Mouse (Mus musculus) cortical plate, adult 2 months (tissue): ENCODE results near the gene Hspb9. TPM values are rescaled to one million over a fixed set of nuclear protein-coding genes. Genes with fewer than 3 reads are reported as not detected.

Source experiments
- H3K27ac ChIP-seq: fragments of 200-500 bp; 2 replicates; pipeline ENCODE4 v1.5.1; 2012; ENCODE audit warnings: low read length, control low read depth, inconsistent platforms; ENCODE audit not compliant: insufficient read depth
- H3K4me1 ChIP-seq: fragments of 200-500 bp; 2 replicates; pipeline ENCODE4 v1.6.1; 2011; ENCODE audit warnings: low read length; ENCODE audit not compliant: control insufficient read depth, insufficient read depth
- H3K4me3 ChIP-seq: fragments of 200-500 bp; 2 replicates; pipeline ENCODE4 v1.5.1; 2011; ENCODE audit warnings: mild to moderate bottlenecking, low read length, control low read depth; ENCODE audit not compliant: insufficient read depth
- CTCF ChIP-seq: fragments of 200-500 bp; IDR thresholded peaks from 2 replicates; pipeline ENCODE4 v1.5.1; 2011; ENCODE audit warnings: mild to moderate bottlenecking, control low read depth, low read length; ENCODE audit not compliant: insufficient read depth; ENCODE audit errors: extremely low read depth
- POLR2A ChIP-seq: fragments of 200-500 bp; IDR thresholded peaks from 2 replicates; pipeline ENCODE4 v1.6.1; 2011; ENCODE audit warnings: mild to moderate bottlenecking, low read length, control low read depth; ENCODE audit not compliant: insufficient read depth; ENCODE audit errors: extremely low read depth
- polyA plus RNA-seq: library from polyadenylated mRNA; depleted of rRNA; stranded (reverse); fragments of >200 nt; gene quantifications from 2 replicates; pipeline ENCODE4 v1.2.3, GENCODE M21; 2012

Hspb9 gene
- polyA plus RNA-seq, 1 experiment: 0.19 TPM

- TF ChIP-seq POLR2A: no peak
- no peak for TF ChIP-seq CTCF
- Histone ChIP-seq H3K27ac (no peak overlapping the region), H3K4me1 (peaks cover 9% of the 10 kb centered on the region), H3K4me3 (peak overlapping the region; percentile 42; the same call in 1 of the 2 replicates)
These were observed 25.1 kb downstream of the Hspb9 start for GRCm38 (mm10) chr11:100738749-100739148.

GRCm38 (mm10) chr11:100741348-100741747 lies 27.7 kb downstream of the Hspb9 start:
- Histone ChIP-seq H3K27ac (no peak overlapping the region), H3K4me1 (peaks cover 7% of the 10 kb centered on the region), H3K4me3 (no peak overlapping the region)
- no peak for TF ChIP-seq POLR2A
- TF ChIP-seq CTCF: no peak

- no peak overlapping the region for H3K27ac ChIP-seq
- no peak overlapping the region for H3K4me3 ChIP-seq
- 0 out of 2 replicates have a peak, but pooled peaks cover 4% of the 10 kb centered on the region for H3K4me1 ChIP-seq
- TF ChIP-seq POLR2A: no peak
- peak; percentile 63 for TF ChIP-seq CTCF
These were observed 31.4 kb downstream of the Hspb9 start for GRCm38 (mm10) chr11:100745085-100745484.

GRCm38 (mm10) chr11:100746546-100746945 lies 32.9 kb downstream of the Hspb9 start:
- no peak overlapping the region for H3K4me3 ChIP-seq
- no peak overlapping the region for H3K27ac ChIP-seq
- no peak for TF ChIP-seq CTCF
- no peak for TF ChIP-seq POLR2A

GRCm38 (mm10) chr11:100747114-100747513 lies 33.5 kb downstream of the Hspb9 start:
- Histone ChIP-seq H3K4me3 (no peak overlapping the region), H3K4me1 (0 out of 2 replicates have a peak, but pooled peaks cover 4% of the 10 kb centered on the region), H3K27ac (no peak overlapping the region)
- TF ChIP-seq POLR2A: no peak
- no peak for TF ChIP-seq CTCF

More at GRCm38 (mm10) chr11:100746546-100746945, 32.9 kb downstream of the Hspb9 start:
- 0 out of 2 replicates have a peak, but pooled peaks cover 4% of the 10 kb centered on the region for H3K4me1 ChIP-seq

- peaks cover 10% of the 10 kb centered on the region; the same call in 1 of the 2 replicates for H3K4me1 ChIP-seq
- TF ChIP-seq CTCF: no peak
- TF ChIP-seq POLR2A: no peak
- no peak overlapping the region for H3K4me3 ChIP-seq
- H3K27ac ChIP-seq: no peak overlapping the region
These were observed 35.0 kb downstream of the Hspb9 start for GRCm38 (mm10) chr11:100748620-100749019.

- peaks cover 12% of the 10 kb centered on the region; the same call in 1 of the 2 replicates for H3K4me1 ChIP-seq
- H3K27ac ChIP-seq: peak overlapping the region; percentile 12; the same call in 1 of the 2 replicates
- H3K4me3 ChIP-seq: no peak overlapping the region
- TF ChIP-seq POLR2A (no peak), CTCF (no peak)
These were observed 35.8 kb downstream of the Hspb9 start for GRCm38 (mm10) chr11:100749469-100749868.

GRCm38 (mm10) chr11:100750127-100750526 lies 36.5 kb downstream of the Hspb9 start:
- Histone ChIP-seq H3K27ac (no peak overlapping the region; the same call in 1 of the 2 replicates), H3K4me3 (no peak overlapping the region), H3K4me1 (peaks cover 15% of the 10 kb centered on the region; the same call in 1 of the 2 replicates)
- TF ChIP-seq CTCF (no peak), POLR2A (no peak)

- TF ChIP-seq POLR2A (no peak), CTCF (no peak)
- Histone ChIP-seq H3K4me3 (no peak overlapping the region), H3K4me1 (peaks cover 16% of the 10 kb centered on the region; the same call in 1 of the 2 replicates), H3K27ac (0 out of 2 replicates have a peak overlapping the region, but pooled peaks have one; percentile 5)
These were observed 38.6 kb downstream of the Hspb9 start for GRCm38 (mm10) chr11:100752294-100752693.

GRCm38 (mm10) chr11:100754021-100754692 lies 40.5 kb downstream of the Hspb9 start:
- peaks cover 14% of the 10 kb centered on the region; the same call in 1 of the 2 replicates for H3K4me1 ChIP-seq
- no peak for TF ChIP-seq POLR2A
- TF ChIP-seq CTCF: no peak
- H3K27ac ChIP-seq: peak overlapping the region; percentile 67
- H3K4me3 ChIP-seq: no peak overlapping the region
